8 mouse cellular contexts compared by ENCODE assay signal in the genomic region with DNA sequence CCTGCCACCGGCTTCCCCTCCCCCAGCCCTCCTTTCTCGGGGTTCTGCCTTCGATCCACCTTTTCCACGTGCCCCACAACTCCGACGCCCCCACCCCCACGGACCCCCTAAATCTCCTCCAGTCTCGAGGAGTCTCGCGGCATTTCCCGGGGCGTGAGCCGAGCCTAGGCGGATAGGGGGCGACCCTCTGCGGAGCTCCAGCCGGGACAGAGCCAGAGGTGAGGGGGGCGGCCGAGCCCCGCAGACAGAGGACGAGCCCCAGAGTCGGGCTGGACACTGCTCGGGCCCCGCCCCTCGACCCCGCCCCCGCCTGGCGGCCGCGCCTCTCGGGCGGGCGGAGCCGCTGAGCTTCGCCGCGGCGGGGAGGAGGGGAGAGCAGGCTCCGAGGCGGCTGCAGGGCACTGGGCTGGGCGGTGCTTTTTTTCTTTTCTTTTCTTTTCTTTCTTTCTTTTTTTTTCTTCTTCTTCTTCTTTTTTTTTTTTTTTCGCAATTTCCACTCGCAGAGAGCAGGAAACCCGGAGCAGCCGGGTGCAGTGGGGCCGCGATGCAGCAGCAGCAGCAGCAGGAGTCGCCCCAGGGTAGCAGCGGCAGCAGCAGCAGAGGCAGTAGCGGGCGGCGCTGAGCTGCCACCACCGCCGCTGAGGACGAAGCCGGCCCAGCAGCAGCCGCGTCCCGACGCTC. TPM values are rescaled to one million over a fixed set of nuclear protein-coding genes. Genes with fewer than 3 reads are reported as not detected.
DNase-seq lines count a peak whose midpoint lies in the region.

A gene (plus strand): TSS at position 366 of the 681 bp plus-strand sequence.

- peak; percentile 57 to 70 for DNase-seq in adrenal gland, adult 18-20 months (ENCODE audit: low spot score in 2 of 2)
- DNase-seq in embryo, embryonic 10.5 days (ENCODE audit: low spot score): peak; percentile 77
- peak; percentile 75 for DNase-seq in gastrocnemius, postnatal 14 days
- DNase-seq in induced T-regulatory cell, adult 2 months (ENCODE audit: low read depth): peak; percentile 75
- peak; percentile 12 to 81 for DNase-seq in left cerebral cortex, postnatal 10 days (ENCODE audit: extremely low spot score in 1 of 2, low spot score in 2 of 2)
- DNase-seq in right cerebral cortex, postnatal 14 days: peak; percentile 53
- peak; percentile 57 to 58 for DNase-seq in urinary bladder, postnatal 36 days (ENCODE audit: low spot score in 2 of 2)

- H3K4me3 ChIP-seq in megakaryocyte, embryonic 14.5 days (replicated peaks): peak within 1 kb of the TSS; percentile 93

- no peaks in the 10 kb centered on the region for H3K9me3 ChIP-seq in megakaryocyte, embryonic 14.5 days

- intact Hi-C loops in gastrocnemius, postnatal 14 days (cut with DNase I; ENCODE audit: low total_unique reads): loop anchor here (5.0 kb wide), 2 partner anchors 125 to 335 kb away; no protein-coding TSS in a partner anchor
- intact Hi-C loops in left cerebral cortex, postnatal 10 days (cut with DNase I): loop anchor here (2.0 to 10.0 kb wide), 5 partner anchors 125 to 490 kb away; no protein-coding TSS in a partner anchor

- no peaks in the 10 kb centered on the region for H3K36me3 ChIP-seq in megakaryocyte, embryonic 14.5 days (replicated peaks; ENCODE audit: low read length)

- peaks cover 12% of the 10 kb centered on the region for H3K27me3 ChIP-seq in megakaryocyte, embryonic 14.5 days (replicated peaks)

- H3K4me1 ChIP-seq in megakaryocyte, embryonic 14.5 days: peaks cover 19% of the 10 kb centered on the region

RNA-seq across cellular contexts. Expression of the gene that starts here (rescaled TPM):
- 10 to 100 TPM; 27.1 to 50.0 TPM for total RNA-seq in adrenal gland, adult 18-20 months (2021)
- total RNA-seq in gastrocnemius, postnatal 14 days (2021): 10 to 100 TPM; 25.0 to 26.0 TPM
- total RNA-seq in left cerebral cortex, postnatal 10 days (2021): 10 to 100 TPM; 66.3 to 74.6 TPM
- 1.5 and 1.9 TPM in 2 replicates for polyA plus RNA-seq in megakaryocyte, embryonic 14.5 days (2012; ENCODE audit: insufficient read depth, low replicate concordance)

Comparison
In these comparisons a context has a peak if more than half of its experiments do, and no peak if none do; other contexts are left out.
1. Peak in every context shown above with its lines: DNase-seq and H3K4me3 ChIP-seq.